Mouse (Mus musculus) lung, postnatal 36 days (tissue): Measurements from ENCODE around the gene Cxcl2.
A peak's percentile ranks its signal among the peaks of the same experiment; 100 is the strongest.

ENCODE experiments used
- DNase-seq: peaks from one replicate; pipeline ENCODE4 v3.0.0; 2022; ENCODE audit warnings: mixed read lengths

The Cxcl2 gene

GRCm38 (mm10) chr5:90903339-90904020 is at the start of gene Cxcl2:
Gene Cxcl2 (plus strand): TSS chr5:90903871.
- DNase-seq: peak; percentile 27

- no peak for DNase-seq
Observed at GRCm38 (mm10) chr5:90855308-90856230, 48.1 kb upstream of the Cxcl2 start.

- DNase-seq: no peak
Observed at GRCm38 (mm10) chr5:90857463-90857862, 46.2 kb upstream of the Cxcl2 start.

- DNase-seq: no peak
Observed at GRCm38 (mm10) chr5:90858429-90858828, 45.2 kb upstream of the Cxcl2 start.

- DNase-seq: no peak
Observed at GRCm38 (mm10) chr5:90859031-90859430, 44.6 kb upstream of the Cxcl2 start.

GRCm38 (mm10) chr5:90861876-90862375 is 41.7 kb upstream of the Cxcl2 start:
- no peak for DNase-seq

- peak; percentile 40 for DNase-seq
Observed at GRCm38 (mm10) chr5:90866770-90867169, 36.9 kb upstream of the Cxcl2 start.

GRCm38 (mm10) chr5:90872377-90872776 is 31.3 kb upstream of the Cxcl2 start:
- no peak for DNase-seq

- peak; percentile 67 for DNase-seq
Observed at GRCm38 (mm10) chr5:90876045-90876444, 27.6 kb upstream of the Cxcl2 start.

- DNase-seq: no peak
Observed at GRCm38 (mm10) chr5:90876471-90877172, 27.0 kb upstream of the Cxcl2 start.

GRCm38 (mm10) chr5:90877173-90877512 is 26.5 kb upstream of the Cxcl2 start:
- no peak for DNase-seq

GRCm38 (mm10) chr5:90879307-90880014 is 24.2 kb upstream of the Cxcl2 start:
- DNase-seq: peak; percentile 40

- DNase-seq: no peak
Observed at GRCm38 (mm10) chr5:90880335-90880850, 23.3 kb upstream of the Cxcl2 start.

GRCm38 (mm10) chr5:90881021-90881420 is 22.6 kb upstream of the Cxcl2 start:
- no peak for DNase-seq

- DNase-seq: peak; percentile 51
Observed at GRCm38 (mm10) chr5:90881682-90882081, 22.0 kb upstream of the Cxcl2 start.

- DNase-seq: no peak
Observed at GRCm38 (mm10) chr5:90882146-90882545, 21.5 kb upstream of the Cxcl2 start.

GRCm38 (mm10) chr5:90884628-90885242 is 18.9 kb upstream of the Cxcl2 start:
- DNase-seq: peak; percentile 28

- DNase-seq: no peak
Observed at GRCm38 (mm10) chr5:90888661-90889060, 15.0 kb upstream of the Cxcl2 start.

- DNase-seq: peak; percentile 49
Observed at GRCm38 (mm10) chr5:90890519-90891463, 12.9 kb upstream of the Cxcl2 start, which contains the start of gene Cxcl1. Gene Cxcl1 (plus strand): TSS chr5:90891241.

GRCm38 (mm10) chr5:90891464-90891813 is 12.2 kb upstream of the Cxcl2 start:
- no peak for DNase-seq

- no peak for DNase-seq
Observed at GRCm38 (mm10) chr5:90894231-90894630, 9.4 kb upstream of the Cxcl2 start.
